Mouse (Mus musculus) forebrain, embryonic 11.5 days (tissue): ENCODE results near the gene Rft1. TPM values are rescaled to one million over a fixed set of nuclear protein-coding genes. Genes with fewer than 3 reads are reported as not detected.

Experiments
- ATAC-seq: fragments of 200-750 bp; cut with Nextera tagmentation; replicated peaks from 2 replicates; pipeline ENCODE4 v1.8.0; 2017; ENCODE audit warnings: moderate TSS enrichment; ENCODE audit not compliant: low FRiP score
- DNase-seq: peaks from one replicate; pipeline ENCODE4 v3.0.0-alpha.2; 2017; ENCODE audit warnings: low spot score
- H3K27ac ChIP-seq: fragments of 300-500 bp; sonication (generic); 2 replicates; pipeline ENCODE4 v1.5.1; 2014; ENCODE audit warnings: low read depth, low read length
- H3K27me3 ChIP-seq: fragments of 300-500 bp; sonication (generic); 2 replicates; pipeline ENCODE4 v1.6.1; 2014; ENCODE audit warnings: mild to moderate bottlenecking, low read length, mixed read lengths; ENCODE audit not compliant: control insufficient read depth, insufficient read depth
- H3K36me3 ChIP-seq: fragments of 300-500 bp; sonication (generic); 2 replicates; pipeline ENCODE4 v1.6.1; 2014; ENCODE audit warnings: mild to moderate bottlenecking, low read length, moderate library complexity, mixed read lengths; ENCODE audit not compliant: control insufficient read depth, insufficient read depth
- H3K4me1 ChIP-seq: fragments of 300-500 bp; sonication (generic); replicated peaks from 2 replicates; pipeline ENCODE4 v1.6.1; 2014; ENCODE audit warnings: low read length, mixed read lengths; ENCODE audit not compliant: control insufficient read depth, insufficient read depth
- H3K4me2 ChIP-seq: fragments of 300-500 bp; sonication (generic); 2 replicates; pipeline ENCODE4 v1.6.1; 2014; ENCODE audit warnings: low read depth, mild to moderate bottlenecking, low read length, moderate library complexity, mixed read lengths; ENCODE audit not compliant: severe bottlenecking
- H3K4me3 ChIP-seq: fragments of 300-500 bp; sonication (generic); 2 replicates; pipeline ENCODE4 v1.5.1; 2014; ENCODE audit warnings: low read depth, low read length
- H3K9ac ChIP-seq: fragments of 300-500 bp; sonication (generic); 2 replicates; pipeline ENCODE4 v1.6.1; 2014; ENCODE audit warnings: low read length
- H3K9me3 ChIP-seq: fragments of 300-500 bp; sonication (generic); 2 replicates; pipeline ENCODE4 v1.6.1; 2016; ENCODE audit warnings: low read length, mixed read lengths; ENCODE audit not compliant: control insufficient read depth
- WGBS: fragments of 180-500 bp; shearing (Covaris S2); extraction: QIAGEN DNeasy Blood & Tissue Kit; methylation state at CpG from one replicate; pipeline ENCODE4 v1.1.7; 2014; 5-methylcytosine and 5-hydroxymethylcytosine counted together
- polyA plus RNA-seq: library from polyadenylated mRNA; unstranded; fragments of >200 nt; fragmentation: Nextera tagmentation; extraction: Ambion mirVana; gene quantifications from 2 replicates; pipeline ENCODE4 v1.2.1, GENCODE M21; 2014

Gene Rft1
- polyA plus RNA-seq, 1 experiment from 2014 or later, result 11.4 TPM

- DNase-seq, result no peak
- H3K27me3 ChIP-seq, result no peaks in the 10 kb centered on the region
- no peak overlapping the region for H3K4me2 ChIP-seq
- H3K4me1 ChIP-seq, result no peaks in the 10 kb centered on the region
- no peak overlapping the region for H3K4me3 ChIP-seq
- H3K9me3 ChIP-seq, result no peaks in the 10 kb centered on the region
- no peak overlapping the region for H3K9ac ChIP-seq
- no peak overlapping the region for H3K27ac ChIP-seq
- ATAC-seq, result no peak
- 83% methylated on average over 3 of the region's 3 CpGs for WGBS
- no peaks in the 10 kb centered on the region for H3K36me3 ChIP-seq
These were observed 81.7 kb downstream of the Rft1 start for GRCm38 (mm10) chr14:30735810-30736209.

- no peak for ATAC-seq
- H3K4me3 ChIP-seq, result no peak overlapping the region
These were observed 82.3 kb downstream of the Rft1 start for GRCm38 (mm10) chr14:30736413-30736812.

More at GRCm38 (mm10) chr14:30736413-30736812, 82.3 kb downstream of the Rft1 start:
- DNase-seq, result no peak
- Histone ChIP-seq H3K27ac (no peak overlapping the region), H3K36me3 (no peaks in the 10 kb centered on the region), H3K27me3 (no peaks in the 10 kb centered on the region), H3K4me2 (no peak overlapping the region), H3K4me1 (no peaks in the 10 kb centered on the region), H3K9me3 (no peaks in the 10 kb centered on the region), H3K9ac (no peak overlapping the region)
- WGBS, result 98% methylated on average over 1 of the region's 1 CpGs

Other genes with a start within 250 kb of the Rft1 start
- 29.3 and 34.6 TPM in 2 replicates for gene Dcp1a, start 174.8 kb upstream of the Rft1 start, polyA plus RNA-seq
- gene Cacna1d, start 162.9 kb upstream of the Rft1 start, polyA plus RNA-seq, result 1.1 and 1.8 TPM in 2 replicates
- gene Tkt, start 106.0 kb upstream of the Rft1 start, polyA plus RNA-seq, result 118 and 135 TPM in 2 replicates
- gene Prkcd, start 28.1 kb upstream of the Rft1 start, polyA plus RNA-seq, result 26.2 and 26.8 TPM in 2 replicates
- 27.1 and 29.2 TPM in 2 replicates for gene Sfmbt1, start 60.5 kb downstream of the Rft1 start, polyA plus RNA-seq
- 24.2 and 24.7 TPM in 2 replicates for gene Tmem110, start 171.2 kb downstream of the Rft1 start, polyA plus RNA-seq
- gene Mustn1, start 224.8 kb downstream of the Rft1 start, polyA plus RNA-seq, result 0.51 TPM in 2 replicates
- not detected in 2 replicates for gene Itih4, start 232.1 kb downstream of the Rft1 start, polyA plus RNA-seq